Mouse (Mus musculus): ENCODE results near the gene Cdh23. TPM values are rescaled to one million over a fixed set of nuclear protein-coding genes. Genes with fewer than 3 reads are reported as not detected.

Cdh23 gene
- total RNA-seq, 1 experiment: 2.3 TPM

GRCm38 (mm10) chr10:60592881-60593575 is 103.3 kb downstream of the Cdh23 start:
- DNase-seq (ENCODE audit: low read depth, low spot score): no peak
- peaks cover 0 to 3% of the 10 kb centered on the region in 2 experiments; a peak in 1 of 4 replicates for H3K4me1 ChIP-seq (ENCODE audit: control insufficient read depth in 2 of 2, insufficient read depth in 2 of 2, low read length in 2 of 2, poor library complexity in 1 of 2)
- no peak overlapping the region for H3K9ac ChIP-seq (ENCODE audit: insufficient read depth, low read depth, low read length, poor library complexity, severe bottlenecking)
- no peak for TF ChIP-seq CHD2 (IDR thresholded peaks at IDR 0.05; ENCODE audit: low read depth, low read length)
- TF ChIP-seq ZNF384 (IDR thresholded peaks at IDR 0.05; ENCODE audit: low read depth, low read length): no peak
- TF ChIP-seq MAFK (IDR thresholded peaks at IDR 0.05; ENCODE audit: insufficient read depth, low read depth, low read length): no peak
- TF ChIP-seq HCFC1 (IDR thresholded peaks at IDR 0.05; ENCODE audit: borderline replicate concordance, insufficient read depth, low read length): no peak
- TF ChIP-seq ZC3H11A (IDR thresholded peaks at IDR 0.05; ENCODE audit: borderline replicate concordance, low read depth, low read length): no peak
- no peaks in the 10 kb centered on the region for H3K36me3 ChIP-seq (ENCODE audit: control insufficient read depth, insufficient read depth, low read length, poor library complexity, severe bottlenecking)
- no peak overlapping the region for H3K27ac ChIP-seq (ENCODE audit: insufficient read depth, low read depth, low read length, poor library complexity, severe bottlenecking)
- in situ Hi-C loops (cut with MboI; ENCODE audit: low sequenced_read_pairs in 2 of 2, unreplicated experiment in 2 of 2): no loop called here
- H3K4me3 ChIP-seq (ENCODE audit: insufficient read depth in 1 of 2, low read depth in 1 of 2, low read length in 2 of 2, poor library complexity in 1 of 2, severe bottlenecking in 1 of 2): no peak overlapping the region
- H3K9me3 ChIP-seq (ENCODE audit: control insufficient read depth, insufficient read depth, low read depth, low read length): no peaks in the 10 kb centered on the region

DNA sequence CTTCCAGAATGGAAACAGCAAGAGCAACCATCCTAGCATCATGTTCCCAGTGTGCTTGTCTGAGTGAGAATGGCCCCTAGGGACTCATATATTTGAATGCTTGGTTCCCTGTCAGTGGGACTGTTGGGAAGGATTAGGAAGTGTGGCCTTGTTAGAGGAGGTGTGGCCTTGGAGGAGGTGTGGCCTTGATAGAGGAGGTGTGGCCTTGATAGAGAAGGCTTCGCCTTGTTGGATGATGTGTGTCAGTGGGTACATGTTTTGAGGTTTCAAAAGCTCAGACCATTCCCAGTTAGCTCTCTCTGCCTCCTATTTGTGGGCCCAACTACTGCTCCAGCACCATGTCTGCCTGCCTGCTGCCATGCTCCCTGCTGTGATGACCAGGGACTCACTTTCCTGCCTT is 105.0 kb downstream of the Cdh23 start:
- no peak overlapping the region for H3K4me3 ChIP-seq (ENCODE audit: insufficient read depth in 1 of 2, low read depth in 1 of 2, low read length in 2 of 2, poor library complexity in 1 of 2, severe bottlenecking in 1 of 2)
- H3K4me1 ChIP-seq (ENCODE audit: control insufficient read depth in 2 of 2, insufficient read depth in 2 of 2, low read length in 2 of 2, poor library complexity in 1 of 2): no peaks in the 10 kb centered on the region
- in situ Hi-C loops (cut with MboI; ENCODE audit: low sequenced_read_pairs in 2 of 2, unreplicated experiment in 2 of 2): no loop called here
- H3K9ac ChIP-seq (ENCODE audit: insufficient read depth, low read depth, low read length, poor library complexity, severe bottlenecking): no peak overlapping the region
- H3K27ac ChIP-seq (ENCODE audit: insufficient read depth, low read depth, low read length, poor library complexity, severe bottlenecking): no peak overlapping the region
- TF ChIP-seq ZC3H11A (IDR thresholded peaks at IDR 0.05; ENCODE audit: borderline replicate concordance, low read depth, low read length): no peak
- TF ChIP-seq HCFC1 (IDR thresholded peaks at IDR 0.05; ENCODE audit: borderline replicate concordance, insufficient read depth, low read length): no peak
- TF ChIP-seq ZNF384 (IDR thresholded peaks at IDR 0.05; ENCODE audit: low read depth, low read length): no peak
- TF ChIP-seq MAFK (IDR thresholded peaks at IDR 0.05; ENCODE audit: insufficient read depth, low read depth, low read length): no peak
- no peak for TF ChIP-seq CHD2 (IDR thresholded peaks at IDR 0.05; ENCODE audit: low read depth, low read length)
- no peaks in the 10 kb centered on the region for H3K9me3 ChIP-seq (ENCODE audit: control insufficient read depth, insufficient read depth, low read depth, low read length)
- H3K36me3 ChIP-seq (ENCODE audit: control insufficient read depth, insufficient read depth, low read length, poor library complexity, severe bottlenecking): no peaks in the 10 kb centered on the region
- no peak for DNase-seq (ENCODE audit: low read depth, low spot score)

DNA sequence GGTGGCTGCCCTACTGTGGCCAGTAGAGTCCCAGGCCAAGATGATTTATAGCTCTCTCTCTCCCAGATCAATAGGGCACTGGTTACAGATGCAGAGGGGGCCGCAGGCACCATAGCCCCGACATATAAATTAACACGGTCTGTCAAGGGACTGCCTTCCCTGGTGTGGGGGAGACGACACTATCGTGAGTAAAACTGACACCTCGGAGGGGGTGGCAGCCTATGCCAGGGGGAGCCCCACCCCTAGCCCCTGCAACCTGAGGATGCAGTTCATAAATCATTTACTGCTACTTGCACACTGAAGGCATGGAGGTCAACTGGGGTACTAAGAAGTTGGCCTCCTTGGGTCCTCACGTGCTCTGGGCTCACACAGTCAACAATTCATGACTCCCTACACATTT is 106.0 kb downstream of the Cdh23 start:
- TF ChIP-seq MAFK (IDR thresholded peaks at IDR 0.05; ENCODE audit: insufficient read depth, low read depth, low read length) (no peak), ZNF384 (IDR thresholded peaks at IDR 0.05; ENCODE audit: low read depth, low read length) (no peak), HCFC1 (IDR thresholded peaks at IDR 0.05; ENCODE audit: borderline replicate concordance, insufficient read depth, low read length) (no peak), ZC3H11A (IDR thresholded peaks at IDR 0.05; ENCODE audit: borderline replicate concordance, low read depth, low read length) (no peak), CHD2 (IDR thresholded peaks at IDR 0.05; ENCODE audit: low read depth, low read length) (no peak)
- Histone ChIP-seq H3K36me3 (ENCODE audit: control insufficient read depth, insufficient read depth, low read length, poor library complexity, severe bottlenecking) (no peaks in the 10 kb centered on the region), H3K4me3 (ENCODE audit: insufficient read depth in 1 of 2, low read depth in 1 of 2, low read length in 2 of 2, poor library complexity in 1 of 2, severe bottlenecking in 1 of 2) (no peak overlapping the region), H3K4me1 (ENCODE audit: control insufficient read depth in 2 of 2, insufficient read depth in 2 of 2, low read length in 2 of 2, poor library complexity in 1 of 2) (no peaks in the 10 kb centered on the region), H3K9me3 (ENCODE audit: control insufficient read depth, insufficient read depth, low read depth, low read length) (no peaks in the 10 kb centered on the region), H3K9ac (ENCODE audit: insufficient read depth, low read depth, low read length, poor library complexity, severe bottlenecking) (no peak overlapping the region), H3K27ac (ENCODE audit: insufficient read depth, low read depth, low read length, poor library complexity, severe bottlenecking) (no peak overlapping the region)
- in situ Hi-C loops (cut with MboI; ENCODE audit: low sequenced_read_pairs in 2 of 2, unreplicated experiment in 2 of 2): no loop called here
- no peak for DNase-seq (ENCODE audit: low read depth, low spot score)

GRCm38 (mm10) chr10:60585691-60586090 is 110.6 kb downstream of the Cdh23 start:
- DNase-seq (ENCODE audit: low read depth, low spot score): no peak
- Histone ChIP-seq H3K36me3 (ENCODE audit: control insufficient read depth, insufficient read depth, low read length, poor library complexity, severe bottlenecking) (no peaks in the 10 kb centered on the region), H3K9ac (ENCODE audit: insufficient read depth, low read depth, low read length, poor library complexity, severe bottlenecking) (no peak overlapping the region), H3K4me3 (ENCODE audit: insufficient read depth in 1 of 2, low read depth in 1 of 2, low read length in 2 of 2, poor library complexity in 1 of 2, severe bottlenecking in 1 of 2) (no peak overlapping the region), H3K9me3 (ENCODE audit: control insufficient read depth, insufficient read depth, low read depth, low read length) (no peaks in the 10 kb centered on the region), H3K4me1 (ENCODE audit: control insufficient read depth in 2 of 2, insufficient read depth in 2 of 2, low read length in 2 of 2, poor library complexity in 1 of 2) (no peaks in the 10 kb centered on the region), H3K27ac (ENCODE audit: insufficient read depth, low read depth, low read length, poor library complexity, severe bottlenecking) (no peak overlapping the region)
- in situ Hi-C loops (cut with MboI; ENCODE audit: low sequenced_read_pairs in 2 of 2, unreplicated experiment in 2 of 2): no loop called here
- TF ChIP-seq CHD2 (IDR thresholded peaks at IDR 0.05; ENCODE audit: low read depth, low read length) (no peak), ZC3H11A (IDR thresholded peaks at IDR 0.05; ENCODE audit: borderline replicate concordance, low read depth, low read length) (no peak), HCFC1 (IDR thresholded peaks at IDR 0.05; ENCODE audit: borderline replicate concordance, insufficient read depth, low read length) (no peak), MAFK (IDR thresholded peaks at IDR 0.05; ENCODE audit: insufficient read depth, low read depth, low read length) (no peak), ZNF384 (IDR thresholded peaks at IDR 0.05; ENCODE audit: low read depth, low read length) (no peak)
